Mouse (Mus musculus): ENCODE data around the gene Dennd6b. TPM values are rescaled to one million over a fixed set of nuclear protein-coding genes. Genes with fewer than 3 reads are reported as not detected.
A peak's percentile ranks its signal among the peaks of the same experiment; 100 is the strongest.

Gene Dennd6b
- polyA plus RNA-seq, 1 experiment from 2014 or later: 44.0 TPM

- peak overlapping the region; percentile 80 for H3K27ac ChIP-seq
- H3K4me3 ChIP-seq (replicated peaks): peak overlapping the region; percentile 22
- 24% methylated on average over 22 of the region's 22 CpGs for WGBS
- H3K36me3 ChIP-seq (replicated peaks): no peaks in the 10 kb centered on the region
- no peak for ATAC-seq (ENCODE audit: low FRiP score)
- peak overlapping the region; percentile 48 for H3K4me2 ChIP-seq
- H3K4me1 ChIP-seq: peaks cover 22% of the 10 kb centered on the region
- no peaks in the 10 kb centered on the region for H3K27me3 ChIP-seq
- H3K9me3 ChIP-seq: no peaks in the 10 kb centered on the region
- peak overlapping the region; percentile 47 for H3K9ac ChIP-seq
Measured at GRCm38 (mm10) chr15:89209886-89210761, 13.8 kb upstream of the Dennd6b start.

GRCm38 (mm10) chr15:89207457-89207856 lies 11.2 kb upstream of the Dennd6b start:
- Histone ChIP-seq H3K27me3 (no peaks in the 10 kb centered on the region), H3K27ac (no peak overlapping the region), H3K9ac (no peak overlapping the region), H3K9me3 (peaks cover 13% of the 10 kb centered on the region), H3K4me1 (peaks cover 6% of the 10 kb centered on the region), H3K4me3 (replicated peaks) (no peak overlapping the region), H3K4me2 (no peak overlapping the region), H3K36me3 (replicated peaks) (no peaks in the 10 kb centered on the region)
- 95% methylated on average over 4 of the region's 4 CpGs for WGBS
- no peak for ATAC-seq (ENCODE audit: low FRiP score)

GRCm38 (mm10) chr15:89197056-89197455 lies 760 bp upstream of the Dennd6b start:
- Histone ChIP-seq H3K4me3 (replicated peaks) (peak overlapping the region; percentile 90), H3K27ac (peak overlapping the region; percentile 98), H3K9me3 (0 out of 2 replicates have a peak, but pooled peaks cover 2% of the 10 kb centered on the region), H3K27me3 (no peaks in the 10 kb centered on the region), H3K9ac (peak overlapping the region; percentile 98; the same call in 1 of the 2 replicates), H3K36me3 (replicated peaks) (no peaks in the 10 kb centered on the region), H3K4me1 (peaks cover 16% of the 10 kb centered on the region), H3K4me2 (peak overlapping the region; percentile 64)
- 74% methylated on average over 15 of the region's 15 CpGs for WGBS
- no peak for ATAC-seq (ENCODE audit: low FRiP score)

GRCm38 (mm10) chr15:89195690-89196312 lies 495 bp downstream of the Dennd6b start:
- peak overlapping the region; percentile 98 for H3K27ac ChIP-seq
- peak overlapping the region; percentile 98 for H3K9ac ChIP-seq
- peak overlapping the region; percentile 90 for H3K4me3 ChIP-seq (replicated peaks)
- H3K9me3 ChIP-seq: no peaks in the 10 kb centered on the region
- peak overlapping the region; percentile 64 for H3K4me2 ChIP-seq
- WGBS: 2% methylated on average over 25 of the region's 25 CpGs
- peaks cover 16% of the 10 kb centered on the region for H3K4me1 ChIP-seq
- no peaks in the 10 kb centered on the region for H3K27me3 ChIP-seq
- H3K36me3 ChIP-seq (replicated peaks): peaks cover under 1% of the 10 kb centered on the region; the same call in 1 of the 2 replicates
- ATAC-seq (ENCODE audit: low FRiP score): peak; percentile 94

- no peaks in the 10 kb centered on the region for H3K27me3 ChIP-seq
- ATAC-seq (ENCODE audit: low FRiP score): peak; percentile 0; the same call in 1 of the 2 replicates
- H3K36me3 ChIP-seq (replicated peaks): peaks cover 6% of the 10 kb centered on the region
- H3K9me3 ChIP-seq: no peaks in the 10 kb centered on the region
- H3K9ac ChIP-seq: peak overlapping the region; percentile 98
- 35% methylated on average over 6 of the region's 6 CpGs for WGBS
- H3K27ac ChIP-seq: peak overlapping the region; percentile 98
- H3K4me1 ChIP-seq: peaks cover 16% of the 10 kb centered on the region
- peak overlapping the region; percentile 90 for H3K4me3 ChIP-seq (replicated peaks)
- peak overlapping the region; percentile 64 for H3K4me2 ChIP-seq
Measured at GRCm38 (mm10) chr15:89195261-89195681, 1.0 kb downstream of the Dennd6b start.

GRCm38 (mm10) chr15:89184937-89185227 lies 11.4 kb downstream of the Dennd6b start:
- Histone ChIP-seq H3K36me3 (replicated peaks) (peaks cover 47% of the 10 kb centered on the region), H3K4me1 (peaks cover 39% of the 10 kb centered on the region), H3K4me2 (no peak overlapping the region), H3K9me3 (no peaks in the 10 kb centered on the region), H3K4me3 (replicated peaks) (no peak overlapping the region), H3K27me3 (no peaks in the 10 kb centered on the region), H3K9ac (no peak overlapping the region), H3K27ac (peak overlapping the region; percentile 65; the same call in 1 of the 2 replicates)
- no peak for ATAC-seq (ENCODE audit: low FRiP score)
- 75% methylated on average over 5 of the region's 5 CpGs for WGBS

GRCm38 (mm10) chr15:89184141-89184936 lies 12.0 kb downstream of the Dennd6b start:
- no peaks in the 10 kb centered on the region for H3K27me3 ChIP-seq
- H3K27ac ChIP-seq: peak overlapping the region; percentile 65

GRCm38 (mm10) chr15:89182842-89183241 lies 13.5 kb downstream of the Dennd6b start:
- peaks cover 30% of the 10 kb centered on the region for H3K36me3 ChIP-seq (replicated peaks)
- H3K9ac ChIP-seq: no peak overlapping the region
- H3K4me3 ChIP-seq (replicated peaks): no peak overlapping the region
- no peaks in the 10 kb centered on the region for H3K27me3 ChIP-seq
- no peak for ATAC-seq (ENCODE audit: low FRiP score)
- H3K4me1 ChIP-seq: peaks cover 60% of the 10 kb centered on the region
- no peaks in the 10 kb centered on the region for H3K9me3 ChIP-seq
- H3K4me2 ChIP-seq: no peak overlapping the region
- 84% methylated on average over 5 of the region's 5 CpGs for WGBS
- H3K27ac ChIP-seq: peak overlapping the region; percentile 51; the same call in 1 of the 2 replicates

More at GRCm38 (mm10) chr15:89184141-89184936, 12.0 kb downstream of the Dennd6b start:
- Histone ChIP-seq H3K4me3 (replicated peaks) (no peak overlapping the region), H3K4me2 (no peak overlapping the region), H3K4me1 (peaks cover 45% of the 10 kb centered on the region), H3K36me3 (replicated peaks) (peaks cover 42% of the 10 kb centered on the region), H3K9ac (0 out of 2 replicates have a peak overlapping the region, but pooled peaks have one; percentile 2), H3K9me3 (no peaks in the 10 kb centered on the region)
- no peak for ATAC-seq (ENCODE audit: low FRiP score)
- WGBS: 35% methylated on average over 5 of the region's 5 CpGs

GRCm38 (mm10) chr15:89182328-89182741 lies 14.0 kb downstream of the Dennd6b start:
- H3K9ac ChIP-seq: no peak overlapping the region
- 0 out of 2 replicates have a peak overlapping the region, but pooled peaks have one; percentile 4 for H3K4me2 ChIP-seq
- peaks cover 65% of the 10 kb centered on the region for H3K4me1 ChIP-seq
- H3K9me3 ChIP-seq: no peaks in the 10 kb centered on the region
- 52% methylated on average over 6 of the region's 6 CpGs for WGBS
- H3K4me3 ChIP-seq (replicated peaks): no peak overlapping the region
- peaks cover 25% of the 10 kb centered on the region for H3K36me3 ChIP-seq (replicated peaks)
- peak overlapping the region; percentile 51 for H3K27ac ChIP-seq
- no peaks in the 10 kb centered on the region for H3K27me3 ChIP-seq
- ATAC-seq (ENCODE audit: low FRiP score): no peak

- H3K27me3 ChIP-seq: no peaks in the 10 kb centered on the region
- H3K4me3 ChIP-seq (replicated peaks): no peak overlapping the region
- no peaks in the 10 kb centered on the region for H3K9me3 ChIP-seq
- H3K4me2 ChIP-seq: peak overlapping the region; percentile 92
- WGBS: 76% methylated on average over 10 of the region's 10 CpGs
- peaks cover 71% of the 10 kb centered on the region for H3K4me1 ChIP-seq
- peak overlapping the region; percentile 51; the same call in 1 of the 2 replicates for H3K27ac ChIP-seq
- peaks cover 20% of the 10 kb centered on the region for H3K36me3 ChIP-seq (replicated peaks)
- no peak for ATAC-seq (ENCODE audit: low FRiP score)
- H3K9ac ChIP-seq: no peak overlapping the region
Measured at GRCm38 (mm10) chr15:89181561-89182270, 14.6 kb downstream of the Dennd6b start.

GRCm38 (mm10) chr15:89180571-89181229 lies 15.6 kb downstream of the Dennd6b start, which contains the start of gene Plxnb2:
Gene Plxnb2 (minus strand): TSS chr15:89180788.
- H3K27me3 ChIP-seq: no peaks in the 10 kb centered on the region
- peaks cover 13% of the 10 kb centered on the region for H3K36me3 ChIP-seq (replicated peaks)
- peak; percentile 87 for ATAC-seq (ENCODE audit: low FRiP score)
- H3K27ac ChIP-seq: peak within 1 kb of the TSS; percentile 97
- H3K9me3 ChIP-seq: no peaks in the 10 kb centered on the region
- H3K9ac ChIP-seq: peak within 1 kb of the TSS; percentile 97
- peaks cover 81% of the 10 kb centered on the region for H3K4me1 ChIP-seq
- H3K4me3 ChIP-seq (replicated peaks): peak within 1 kb of the TSS; percentile 85
- WGBS: under 1% methylated on average over 63 of the region's 72 CpGs
- peak within 1 kb of the TSS; percentile 92 for H3K4me2 ChIP-seq

Measured in forebrain, embryonic 12.5 days (tissue).